Mouse (Mus musculus) heart, adult 18-20 months (tissue): ENCODE data around the gene Tent4b. TPM values are rescaled to one million over a fixed set of nuclear protein-coding genes. Genes with fewer than 3 reads are reported as not detected.

Source experiments
- DNase-seq, 2 experiments: peaks; one replicate each; pipeline ENCODE4 v3.0.0; 2021 to 2022; ENCODE audit warnings: mixed read lengths in 1 of 2
- total RNA-seq, 2 experiments: library from RNA; stranded (reverse); gene quantifications; 2 replicates each; pipeline ENCODE4 v1.2.3; 2021

The Tent4b gene
- total RNA-seq, 2 experiments from 2014 or later = 17.6 to 19.3 TPM

GRCm38 (mm10) chr8:88301589-88302437 is 102.8 kb downstream of the Tent4b start:
- DNase-seq = no peak

- no peak for DNase-seq
Measured at GRCm38 (mm10) chr8:88305814-88306213, 106.8 kb downstream of the Tent4b start.

- no peak for DNase-seq
Measured at GRCm38 (mm10) chr8:88306511-88306910, 107.5 kb downstream of the Tent4b start.

GRCm38 (mm10) chr8:88307736-88308135 is 108.7 kb downstream of the Tent4b start:
- no peak for DNase-seq

Other genes with a start within 250 kb of the Tent4b start
- 1 to 10 TPM; 3.6 to 4.9 TPM for gene Zfp423, start 239.6 kb upstream of the Tent4b start, total RNA-seq
- 10 to 100 TPM; 36.0 to 37.5 TPM for gene Cnep1r1, start 80.4 kb upstream of the Tent4b start, total RNA-seq
- gene Heatr3, start 61.4 kb upstream of the Tent4b start, total RNA-seq = 10 to 100 TPM; 20.6 to 21.7 TPM
- 1 to 10 TPM; 4.6 to 6.4 TPM for gene Adcy7, start 73.2 kb downstream of the Tent4b start, total RNA-seq
- 10 to 100 TPM; 70.0 to 74.0 TPM for gene Brd7, start 163.0 kb downstream of the Tent4b start, total RNA-seq